Mouse (Mus musculus) cerebellum, adult 11 months (tissue): ENCODE measurements around the gene Ror1.
A peak's percentile ranks its signal among the peaks of the same experiment; 100 is the strongest.

Experiments
- DNase-seq: peaks from one replicate; pipeline ENCODE4 v3.0.0; 2022

The Ror1 gene

GRCm38 (mm10) chr4:100258462-100258861, 162.9 kb downstream of the Ror1 start:
- no peak for DNase-seq

DNA sequence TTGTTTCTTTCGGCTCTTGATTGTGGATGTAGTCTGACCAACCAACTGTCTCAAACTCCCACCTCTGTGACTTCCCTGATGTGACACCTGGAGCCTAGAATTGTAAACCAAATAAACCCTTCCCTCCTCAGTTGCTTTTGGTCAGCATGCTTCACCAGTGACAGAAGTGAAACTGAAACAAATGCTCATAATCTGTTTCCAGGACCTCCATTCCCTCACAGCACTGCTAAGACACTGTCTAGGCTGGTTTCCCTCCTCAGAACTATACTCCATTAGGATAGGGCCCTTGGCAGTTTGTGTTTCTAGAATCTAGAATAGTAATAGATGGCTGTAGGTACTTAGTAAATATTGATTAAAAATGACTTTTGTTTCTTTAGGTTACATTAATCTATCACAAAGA, 168.3 kb downstream of the Ror1 start:
- no peak for DNase-seq

- no peak for DNase-seq
These were observed 175.6 kb downstream of the Ror1 start for GRCm38 (mm10) chr4:100271059-100271735.

DNA sequence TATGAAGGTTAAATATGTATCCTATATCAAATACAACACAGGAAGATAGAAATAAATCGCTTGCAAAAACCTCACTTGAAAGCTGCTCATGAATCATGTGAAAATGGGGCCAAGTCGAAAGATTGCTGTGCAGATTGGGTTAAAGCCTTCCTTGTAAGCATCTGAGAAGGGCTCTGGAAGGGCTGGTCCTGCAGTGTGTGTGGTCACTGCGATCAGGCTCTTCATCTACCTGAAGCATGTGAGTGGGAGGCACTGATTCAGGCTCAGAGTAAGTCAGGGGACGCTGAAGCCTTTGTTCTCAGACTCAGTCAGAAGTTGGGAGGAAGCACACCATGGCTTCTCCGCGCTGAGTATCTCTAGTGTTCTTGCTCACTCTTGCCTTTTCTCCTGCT, 176.1 kb downstream of the Ror1 start:
- DNase-seq: no peak

DNA sequence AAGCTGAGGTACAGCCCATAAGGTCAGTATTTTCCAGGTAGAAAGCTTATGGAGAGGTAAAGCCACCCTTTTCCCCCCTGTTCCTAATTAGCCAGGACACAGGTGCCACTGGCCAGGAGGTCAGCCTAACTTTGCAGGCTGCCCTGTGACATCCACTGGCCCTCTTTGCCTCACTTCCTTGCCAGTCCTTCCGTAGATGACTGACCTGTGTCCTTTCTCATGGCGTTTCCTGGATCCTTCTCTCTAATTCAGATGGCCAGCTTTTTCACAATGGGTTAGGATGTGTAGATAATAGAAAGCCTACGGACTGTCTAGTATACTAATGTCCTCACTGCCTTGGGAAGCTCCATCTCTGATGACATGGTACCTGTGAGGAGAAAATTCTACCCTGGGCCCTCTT, 177.8 kb downstream of the Ror1 start:
- no peak for DNase-seq

DNA sequence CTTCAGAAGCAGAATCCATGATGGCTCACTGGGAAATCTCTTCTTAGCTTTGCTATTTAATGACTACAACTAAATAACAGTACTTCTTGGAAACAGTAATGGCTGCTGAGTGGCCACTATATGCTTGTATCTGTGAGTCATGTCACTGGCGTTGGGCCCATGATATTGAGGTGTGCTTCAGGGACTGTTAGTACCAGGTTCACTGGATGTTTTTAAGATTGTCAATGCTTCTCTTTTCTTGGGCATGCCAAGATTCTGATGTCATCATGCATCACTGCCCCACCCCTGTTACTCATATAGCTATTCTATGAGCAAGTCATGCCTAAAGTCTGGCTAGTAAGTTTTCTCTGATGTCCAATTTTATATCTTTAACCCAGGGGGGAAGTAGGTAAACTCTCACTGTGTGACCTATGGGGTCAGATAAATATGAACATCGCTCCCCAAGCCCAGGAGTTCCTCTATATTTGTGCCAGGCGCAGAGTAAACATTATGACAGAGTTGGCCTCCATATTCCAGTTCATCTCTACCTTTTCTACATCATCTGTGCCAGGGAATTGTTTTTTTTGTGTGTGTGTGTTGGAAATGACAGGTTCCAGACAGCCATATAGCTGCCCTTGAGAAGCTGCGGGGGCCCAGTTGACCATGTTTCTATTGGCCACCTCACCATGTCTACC, 178.4 kb downstream of the Ror1 start:
- DNase-seq: no peak

- peak; percentile 54 for DNase-seq
These were observed 180.9 kb downstream of the Ror1 start for GRCm38 (mm10) chr4:100276482-100276881.

GRCm38 (mm10) chr4:100276970-100277369, 181.4 kb downstream of the Ror1 start:
- DNase-seq: no peak

GRCm38 (mm10) chr4:100283171-100283880, 187.7 kb downstream of the Ror1 start:
- DNase-seq: no peak

DNA sequence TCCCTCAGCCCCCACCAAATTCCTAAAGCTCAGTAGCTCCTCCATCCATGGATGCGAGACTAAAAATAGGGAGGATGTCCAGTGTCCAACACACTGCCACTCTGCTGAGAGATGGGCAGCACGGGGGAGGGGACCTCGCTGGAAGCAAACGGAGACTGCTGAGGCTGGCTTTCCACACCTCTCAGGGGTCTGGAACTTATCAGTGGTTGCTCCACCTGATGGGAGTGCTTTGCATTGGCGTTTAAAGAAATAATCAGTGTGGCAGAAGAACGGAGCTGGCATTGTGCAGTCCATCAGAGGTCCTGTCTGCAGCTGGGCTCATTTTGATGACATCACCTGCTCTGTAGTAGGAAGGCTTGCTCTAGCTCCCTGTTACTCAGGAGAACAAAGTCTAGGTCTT, 188.9 kb downstream of the Ror1 start:
- DNase-seq: no peak

GRCm38 (mm10) chr4:100286111-100286541, 190.5 kb downstream of the Ror1 start:
- DNase-seq: no peak

DNA sequence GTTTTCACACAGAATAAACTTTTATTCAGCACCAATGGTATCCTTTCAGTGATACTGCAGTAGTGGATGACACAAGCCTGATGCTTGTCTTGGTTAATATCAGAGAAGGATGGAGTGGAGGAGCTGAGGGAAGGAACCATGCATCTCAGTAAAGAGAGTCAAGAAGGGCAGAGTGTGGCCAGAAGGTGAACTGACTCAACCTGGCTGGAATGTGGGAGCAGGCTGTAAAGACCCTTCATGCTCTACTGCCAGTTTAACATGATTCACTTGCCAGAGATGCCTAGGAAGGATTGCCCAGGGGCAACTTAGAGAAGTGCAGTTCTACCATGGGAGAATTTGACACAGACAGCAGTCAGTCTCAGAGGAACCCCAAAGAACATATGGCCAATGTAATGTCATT, 191.2 kb downstream of the Ror1 start:
- DNase-seq: no peak

DNA sequence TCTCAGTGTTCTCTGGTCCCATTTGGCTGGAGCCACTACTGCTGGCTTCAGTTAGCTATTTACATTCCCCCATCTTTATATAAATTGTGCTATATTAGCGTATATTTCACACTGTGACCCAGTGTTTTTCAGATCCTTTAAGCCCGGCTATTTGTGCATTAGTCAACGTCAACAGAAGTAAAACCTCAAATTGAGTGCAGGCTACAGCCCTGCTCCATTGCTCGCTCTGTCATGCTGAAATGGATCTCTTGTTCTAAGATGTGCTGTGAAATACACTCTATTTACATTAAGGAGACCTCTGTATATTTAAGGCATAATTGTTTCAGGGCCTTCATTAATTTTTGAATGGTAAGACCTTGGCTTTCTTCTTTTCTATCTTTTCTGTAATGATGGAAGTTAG, 192.2 kb downstream of the Ror1 start:
- DNase-seq: no peak

DNA sequence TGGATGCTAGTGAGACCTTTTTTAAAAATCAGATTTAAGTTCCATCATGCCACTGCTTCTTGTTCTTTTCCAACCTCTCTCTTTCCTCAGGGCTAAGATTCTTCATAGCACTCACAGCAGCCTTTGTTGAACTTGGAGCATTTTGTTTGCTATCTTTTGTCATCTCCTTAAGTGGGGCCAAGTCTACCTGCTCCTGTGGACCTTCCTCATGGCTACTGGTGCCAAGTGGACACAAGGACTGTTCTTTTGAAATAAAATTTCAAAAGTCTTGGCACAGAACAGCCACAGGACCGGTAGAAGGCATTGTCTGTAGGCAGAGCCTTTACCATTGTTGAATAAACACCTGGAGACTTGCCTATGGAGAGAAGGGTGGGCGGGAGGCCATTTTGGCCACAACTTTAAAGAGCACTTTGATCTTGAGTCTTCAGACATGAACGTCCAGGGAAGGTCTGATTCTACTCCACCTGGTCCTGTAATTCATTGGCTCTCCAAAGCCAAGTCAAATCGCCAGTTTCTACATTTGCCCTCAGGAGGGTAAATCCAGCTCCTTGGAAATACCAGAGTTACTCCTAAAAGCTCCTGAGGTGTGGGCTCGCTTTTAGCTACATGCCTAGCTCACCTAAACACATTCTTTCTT, 195.5 kb downstream of the Ror1 start:
- DNase-seq: no peak

- no peak for DNase-seq
These were observed 202.1 kb downstream of the Ror1 start for GRCm38 (mm10) chr4:100297678-100298077.

GRCm38 (mm10) chr4:100298566-100298965, 203.0 kb downstream of the Ror1 start:
- DNase-seq: no peak

GRCm38 (mm10) chr4:100300171-100300570, 204.6 kb downstream of the Ror1 start:
- no peak for DNase-seq

- DNase-seq: no peak
These were observed 205.8 kb downstream of the Ror1 start for GRCm38 (mm10) chr4:100301423-100301822.

GRCm38 (mm10) chr4:100307365-100307764, 211.8 kb downstream of the Ror1 start:
- DNase-seq: no peak

- DNase-seq: no peak
These were observed 216.4 kb downstream of the Ror1 start for GRCm38 (mm10) chr4:100311775-100312537.

DNA sequence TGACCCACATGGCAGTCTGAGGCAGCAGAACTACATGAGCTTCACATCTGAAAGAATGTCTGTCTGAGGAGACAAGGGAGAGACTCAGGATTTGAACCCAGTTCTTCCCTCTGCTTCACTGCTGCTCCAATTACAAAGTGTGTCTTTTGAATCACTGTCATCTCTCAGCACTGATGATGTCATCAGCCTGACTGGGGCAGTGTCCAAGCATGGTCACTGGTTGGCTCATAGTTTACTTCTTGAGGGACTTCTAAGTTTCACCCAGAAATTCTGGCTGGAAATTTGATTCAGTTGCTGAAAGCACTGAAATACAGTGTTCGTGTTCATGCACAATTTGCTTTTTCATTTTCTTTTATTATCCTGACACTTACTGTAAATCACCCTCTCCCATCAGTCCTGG, 219.5 kb downstream of the Ror1 start:
- no peak for DNase-seq

DNA sequence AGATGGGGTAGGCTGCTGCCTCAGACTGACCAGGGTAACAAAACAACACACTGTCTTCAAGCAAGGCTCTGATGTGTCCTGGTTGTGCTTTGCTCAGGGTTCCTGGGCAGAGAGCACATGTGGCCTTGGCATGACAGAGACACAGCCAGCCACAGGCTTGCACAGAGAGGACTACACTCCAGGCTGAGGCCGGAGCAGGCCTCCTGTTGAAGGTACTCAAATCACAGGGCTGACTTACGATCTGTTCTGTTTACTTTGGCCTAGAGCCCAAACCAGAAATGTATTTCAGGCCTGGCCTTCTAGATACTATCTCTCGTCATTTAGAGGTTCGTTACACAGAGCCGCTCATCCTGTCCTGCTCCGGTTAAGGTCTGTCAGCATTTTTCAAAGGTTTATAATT, 226.2 kb downstream of the Ror1 start:
- DNase-seq: peak; percentile 12
